Mouse (Mus musculus) gastrocnemius, postnatal 25 days (tissue): ENCODE measurements around the gene Qprt. TPM values are rescaled to one million over a fixed set of nuclear protein-coding genes. Genes with fewer than 3 reads are reported as not detected.

Source experiments
- DNase-seq: peaks from one replicate; pipeline ENCODE4 v3.0.0; 2022
- total RNA-seq, 2 experiments: library from RNA; stranded (reverse); gene quantifications; 1 replicate in 1 of 2; 2 replicates in 1 of 2; pipeline ENCODE4 v1.2.3; 2021

The Qprt gene
- total RNA-seq, 2 experiments from 2014 or later = 0.43 to 0.51 TPM

DNA sequence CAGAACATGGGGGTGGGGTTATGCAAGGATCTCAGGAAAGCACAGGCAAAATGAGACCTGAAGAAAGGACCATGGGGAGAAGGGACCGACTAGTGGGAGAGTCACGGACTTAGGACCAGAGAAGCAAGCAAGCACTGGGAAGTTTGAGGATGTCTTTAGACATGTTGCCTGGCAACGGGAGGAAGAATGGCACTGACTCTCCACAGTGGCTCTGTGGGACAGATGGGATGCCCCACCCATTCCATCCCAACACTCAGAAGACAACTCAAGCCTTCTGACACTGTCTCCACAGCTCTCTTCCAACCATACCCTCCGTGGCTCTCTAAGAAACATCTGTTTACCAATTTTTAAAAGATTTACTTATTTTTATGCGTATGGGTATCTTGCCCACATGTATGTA, 11.1 kb upstream of the Qprt start:
- DNase-seq = no peak

DNA sequence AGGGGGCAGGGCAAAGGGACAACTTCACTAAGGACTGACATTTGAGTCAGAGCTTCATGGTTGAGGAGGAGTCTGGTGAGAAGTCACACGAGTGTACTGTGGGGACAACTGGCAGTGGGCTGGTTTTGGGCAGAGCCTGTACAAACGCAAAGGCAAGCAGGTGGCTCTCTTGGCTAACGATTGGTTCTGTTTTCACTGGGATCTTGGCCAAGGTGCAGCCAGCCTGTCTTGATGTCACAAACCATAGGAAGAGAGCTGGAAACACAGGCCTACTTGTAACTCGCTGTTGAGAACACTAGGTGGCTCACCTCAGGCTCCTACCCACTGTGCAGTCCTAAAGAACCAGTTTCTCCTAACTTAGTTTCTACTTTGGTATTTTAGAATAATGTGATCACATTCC, 7.6 kb upstream of the Qprt start:
- DNase-seq = no peak

DNA sequence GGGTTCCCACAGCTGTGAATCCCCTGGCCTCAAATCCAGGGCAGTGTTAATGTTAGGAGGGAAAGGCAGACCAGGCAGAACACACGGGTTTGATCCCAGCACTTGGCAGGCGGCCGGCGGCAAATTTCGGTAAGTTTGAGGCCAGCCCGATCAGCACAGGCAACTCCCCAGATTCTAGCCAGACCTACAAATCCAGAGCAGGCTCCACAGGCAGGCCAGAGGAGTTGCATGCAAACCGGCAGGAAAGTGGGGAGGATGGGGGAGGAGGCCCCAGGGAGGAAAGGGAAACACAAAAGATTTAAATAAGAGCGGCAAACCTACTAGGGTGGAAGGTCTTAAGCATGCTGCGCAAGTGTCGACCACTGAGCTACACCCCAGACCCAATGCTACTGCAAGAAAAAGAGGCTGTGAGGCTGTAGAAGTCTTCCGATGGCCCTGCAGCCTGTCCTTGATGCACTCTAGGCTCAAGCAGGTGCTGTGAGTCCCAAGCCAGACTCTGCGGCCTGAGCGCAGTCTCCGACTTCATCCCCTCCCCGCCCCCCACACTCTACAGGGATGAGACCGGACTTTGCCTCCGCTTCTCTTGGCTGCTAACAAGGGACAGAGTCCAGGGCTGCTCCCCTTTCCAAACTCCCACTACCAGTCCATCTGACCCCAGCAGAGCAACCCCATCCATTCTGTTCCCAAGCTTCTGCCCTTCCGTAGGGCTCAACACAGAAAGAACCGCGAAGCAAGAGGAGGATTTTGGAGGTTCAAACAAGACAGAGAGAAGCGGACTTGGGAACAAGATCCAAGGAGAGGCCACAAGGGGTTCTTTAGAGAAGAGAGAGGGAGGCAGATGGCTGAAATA, 740 bp downstream of the Qprt start:
- peak; percentile 36 for DNase-seq

DNA sequence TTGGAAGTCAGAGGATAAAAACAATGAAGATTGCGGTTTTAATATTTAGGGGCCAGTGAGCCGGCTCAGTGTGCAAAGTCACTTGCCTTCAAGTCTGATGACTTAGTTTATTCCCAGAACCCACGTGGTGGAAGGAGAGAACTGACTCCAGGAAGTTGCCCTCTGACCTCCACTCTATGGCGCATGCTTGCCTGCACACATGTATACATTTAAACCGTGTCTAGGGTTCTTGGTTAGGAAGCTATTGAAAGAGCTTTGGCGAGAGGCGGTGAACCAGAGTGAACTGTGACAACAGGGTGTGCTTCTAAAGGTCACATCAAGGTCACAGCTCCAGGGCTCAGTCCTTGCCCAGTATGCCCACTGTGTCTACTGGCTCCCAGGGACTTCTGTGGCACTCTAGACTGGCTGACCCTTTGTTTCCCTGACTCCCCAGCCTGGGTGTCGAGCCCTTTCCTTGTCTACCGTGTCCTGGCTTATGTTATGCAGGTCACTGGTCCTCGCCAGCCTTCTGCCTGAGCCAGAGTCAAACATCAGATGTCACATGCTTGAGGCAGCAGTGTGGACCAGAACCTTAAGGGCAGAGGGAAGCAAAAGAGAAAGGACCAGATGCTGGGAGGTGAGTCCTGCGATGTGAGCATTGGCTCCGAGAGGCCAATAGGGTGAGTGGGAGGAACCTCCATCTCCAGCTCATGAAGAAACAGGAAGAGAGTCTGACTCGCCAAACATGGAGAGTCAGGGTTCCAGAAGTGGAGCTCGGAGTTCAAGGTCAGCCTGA, 3.2 kb downstream of the Qprt start:
- no peak for DNase-seq

DNA sequence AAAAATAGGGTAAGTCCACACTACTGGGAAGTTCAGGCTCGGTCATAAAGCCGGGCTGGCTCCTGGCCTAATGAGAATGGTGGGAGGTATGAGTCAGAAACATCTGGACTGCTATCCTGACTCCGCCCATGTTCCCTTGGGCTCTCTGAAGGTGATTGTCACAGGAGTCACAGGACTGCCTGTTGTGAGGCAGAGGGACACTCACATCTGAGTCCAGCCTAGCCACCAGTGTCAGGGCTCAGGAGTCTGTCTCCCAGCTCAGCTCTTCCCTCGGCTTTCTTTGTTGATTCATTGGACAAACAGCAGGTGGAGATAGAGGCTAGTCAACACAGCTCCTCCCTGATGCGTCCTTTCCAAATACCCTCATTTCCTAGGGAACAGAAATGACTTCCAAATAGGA, 4.1 kb downstream of the Qprt start:
- peak; percentile 29 for DNase-seq

DNA sequence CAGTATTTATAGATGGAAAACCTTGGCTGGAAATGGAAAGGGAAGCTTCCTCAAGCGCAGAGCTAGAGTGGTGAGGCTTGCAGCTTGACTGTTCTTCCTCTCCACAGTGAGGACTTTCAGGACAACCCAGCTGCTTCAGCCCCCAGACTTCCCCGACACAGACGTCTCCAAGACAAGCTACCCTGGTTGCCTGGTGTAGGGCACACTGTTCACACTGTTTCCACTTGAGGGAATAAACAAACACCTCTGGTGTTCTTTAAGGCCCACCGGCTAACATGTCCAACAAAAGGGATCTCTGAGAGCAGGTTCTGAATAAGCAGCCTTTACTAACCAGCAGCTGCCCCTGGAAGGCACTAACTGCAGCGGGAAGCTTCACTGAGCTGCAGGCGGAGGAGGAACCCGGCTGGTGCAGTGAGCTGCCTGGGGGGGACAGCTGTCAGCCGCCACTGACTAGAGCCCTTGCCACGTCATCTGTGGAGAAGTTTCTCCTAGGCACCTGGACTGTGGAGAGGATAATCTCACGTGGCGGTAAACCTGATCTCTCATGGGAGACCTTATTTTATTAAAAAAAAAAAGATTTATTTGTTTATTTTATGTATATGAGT, 5.6 kb downstream of the Qprt start:
- DNase-seq = no peak

DNA sequence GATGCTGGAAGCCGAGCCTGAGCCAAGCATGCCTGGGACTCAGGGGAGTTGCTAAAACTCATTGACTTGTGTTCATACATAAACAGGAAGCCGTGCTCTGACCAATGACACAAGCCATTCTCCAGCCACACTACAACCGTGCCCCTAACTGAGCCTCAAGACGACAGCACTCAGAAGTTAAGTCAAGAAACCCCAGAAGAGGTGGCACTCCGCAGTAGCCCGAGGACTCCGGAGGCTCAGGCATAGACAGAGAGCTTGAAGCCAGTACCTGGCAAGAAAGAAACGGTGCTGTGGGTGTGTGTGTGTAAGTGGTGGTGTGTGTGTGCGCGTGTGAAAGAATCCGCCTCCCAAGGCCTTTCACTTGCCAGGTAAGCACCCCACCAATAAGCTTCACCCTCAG, 7.1 kb downstream of the Qprt start:
- DNase-seq = no peak

DNA sequence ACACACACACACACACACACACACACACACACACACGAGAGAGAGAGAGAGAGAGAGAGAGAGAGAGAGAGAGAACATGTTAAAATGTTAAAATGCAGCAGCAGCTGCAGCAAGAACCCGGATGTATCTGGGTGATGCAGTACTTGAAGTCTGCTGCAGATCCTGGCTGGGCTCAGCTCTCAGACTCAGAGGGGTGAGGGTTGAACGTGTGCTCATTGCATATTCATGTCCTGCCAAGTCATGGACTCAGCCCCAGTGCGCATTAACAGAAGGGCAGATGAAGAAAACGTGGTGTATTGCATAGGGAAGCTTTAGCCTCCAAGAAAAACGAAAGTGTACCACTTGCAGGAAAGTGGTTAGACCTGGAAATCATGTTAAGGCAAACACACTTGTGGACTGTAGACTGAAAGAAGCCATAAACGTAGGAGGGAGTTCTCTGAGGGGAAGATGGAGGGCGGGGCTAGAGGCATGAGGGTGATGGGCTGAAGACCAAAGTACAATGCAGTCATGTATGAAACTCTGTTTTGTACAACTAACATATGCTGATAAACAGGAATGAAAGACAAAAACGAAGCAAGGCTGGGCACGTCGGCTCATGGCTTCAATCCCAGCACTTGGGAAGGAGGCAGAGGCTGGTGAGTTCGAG, 8.3 kb downstream of the Qprt start:
- no peak for DNase-seq

DNA sequence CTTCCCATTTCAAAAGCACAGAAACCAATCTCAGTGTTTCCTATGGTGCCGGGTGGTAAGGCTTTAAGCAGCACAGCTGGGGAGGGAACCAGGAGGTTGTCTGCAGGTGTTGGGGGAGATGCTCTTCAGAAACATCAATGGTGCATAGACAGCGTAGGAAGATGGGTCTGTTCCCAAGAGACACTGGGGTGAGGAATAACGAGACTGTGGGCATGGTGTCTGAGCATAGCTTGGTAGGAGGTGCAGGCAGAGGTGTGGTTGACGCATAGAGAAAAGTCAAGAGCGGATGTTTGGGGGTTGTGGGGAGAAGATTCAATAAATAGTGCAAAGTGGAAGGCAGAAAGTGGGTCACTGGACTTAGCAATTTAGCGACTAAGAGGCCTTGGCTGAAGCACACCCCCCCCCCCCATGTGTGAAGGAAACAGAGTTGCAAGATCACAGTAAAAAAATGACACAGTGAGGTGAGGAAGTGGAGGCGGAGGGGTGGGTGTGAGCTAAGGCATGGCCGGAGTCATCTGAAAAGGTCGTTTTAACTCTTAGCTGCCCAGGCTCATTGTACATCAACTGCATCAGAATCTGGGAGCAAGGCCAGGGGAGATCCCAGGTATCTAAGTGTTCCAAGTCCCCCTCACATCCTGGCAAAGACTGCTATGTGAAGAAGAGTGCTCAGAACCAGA, 9.0 kb downstream of the Qprt start:
- DNase-seq = no peak

DNA sequence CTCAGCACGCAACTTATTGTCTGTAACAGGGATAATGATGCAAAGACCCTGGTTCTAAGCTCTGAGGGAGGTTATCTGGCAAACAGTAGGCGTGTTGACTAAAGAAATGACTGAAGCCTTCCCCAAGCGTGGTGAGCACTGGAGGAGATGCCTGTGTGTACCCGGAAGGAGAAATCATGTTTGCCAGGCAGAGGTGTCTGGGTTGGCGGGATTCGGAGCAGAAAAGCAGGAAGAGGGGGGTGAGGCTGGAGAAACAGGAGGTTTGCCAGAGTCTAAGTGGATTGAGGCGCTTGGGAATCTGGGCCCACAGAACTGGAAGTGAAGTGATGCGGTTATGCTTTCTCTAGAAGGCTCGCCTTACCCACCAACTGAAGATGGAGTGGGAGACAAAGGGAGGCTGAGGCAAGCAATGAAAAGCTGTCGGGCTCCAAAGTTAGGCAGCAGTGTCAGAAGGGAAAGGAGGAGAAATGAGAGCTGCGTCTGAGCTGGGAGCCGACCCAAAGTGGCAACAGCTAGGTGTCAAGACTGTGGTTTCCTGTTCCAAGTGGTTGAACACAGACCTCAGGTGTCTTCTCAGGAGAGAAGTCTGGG, 9.7 kb downstream of the Qprt start:
- DNase-seq = no peak

DNA sequence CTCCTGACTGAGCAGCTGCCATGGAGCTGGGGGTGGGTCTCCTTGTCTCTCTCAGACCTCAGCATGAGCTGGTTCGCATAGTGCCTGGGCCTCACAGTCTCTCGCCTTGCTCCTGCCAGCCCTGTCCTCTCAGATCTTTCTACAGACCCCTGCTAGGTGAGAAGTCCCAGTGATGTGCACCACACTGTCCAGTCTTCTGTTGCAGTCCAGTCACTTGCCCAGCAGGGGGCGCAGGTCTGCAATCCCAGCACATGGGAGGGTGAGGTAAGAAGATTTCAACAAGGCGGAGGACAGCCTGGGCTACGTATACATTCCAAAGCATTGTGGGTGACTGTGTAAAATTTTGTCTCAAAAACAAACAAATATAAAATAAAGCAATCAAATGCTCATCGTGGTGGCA, 10.6 kb downstream of the Qprt start:
- no peak for DNase-seq

DNA sequence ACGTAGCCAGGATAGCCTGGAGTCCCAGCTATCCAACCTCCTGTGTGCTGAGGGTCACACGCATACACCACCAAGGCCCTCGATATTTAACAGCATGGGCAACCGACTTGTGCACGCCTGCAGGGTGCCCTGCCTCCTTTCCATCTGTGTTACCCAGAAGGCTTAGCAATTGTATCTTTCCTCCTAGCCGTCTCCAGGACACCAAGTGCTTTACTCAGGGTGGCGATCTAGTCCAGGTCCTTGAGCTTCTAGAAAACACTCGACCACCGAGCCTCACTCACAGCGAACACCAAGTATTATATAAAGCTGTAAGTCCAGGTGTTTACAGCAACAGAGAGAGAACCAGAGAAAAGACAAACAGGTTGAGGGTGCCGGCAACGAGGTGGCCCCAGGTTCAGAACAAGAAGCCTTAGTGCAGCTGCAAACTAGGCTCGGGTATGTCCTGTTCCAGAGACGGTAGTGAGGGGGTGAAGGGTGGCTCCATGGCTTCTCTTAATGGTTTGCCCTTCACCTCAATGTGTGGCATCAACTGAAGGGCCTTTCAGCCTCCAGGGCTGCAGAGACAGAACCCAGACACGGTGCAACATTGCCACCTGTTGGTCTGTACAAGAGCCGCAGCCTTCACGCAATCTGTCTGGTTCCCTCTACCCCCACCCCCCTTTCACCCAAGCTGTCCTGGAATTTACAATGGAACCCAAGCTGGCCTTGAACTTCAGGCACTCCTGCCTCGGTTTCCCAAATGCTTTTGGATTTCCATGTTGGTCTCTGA, 11.6 kb downstream of the Qprt start:
- peak; percentile 38 for DNase-seq

DNA sequence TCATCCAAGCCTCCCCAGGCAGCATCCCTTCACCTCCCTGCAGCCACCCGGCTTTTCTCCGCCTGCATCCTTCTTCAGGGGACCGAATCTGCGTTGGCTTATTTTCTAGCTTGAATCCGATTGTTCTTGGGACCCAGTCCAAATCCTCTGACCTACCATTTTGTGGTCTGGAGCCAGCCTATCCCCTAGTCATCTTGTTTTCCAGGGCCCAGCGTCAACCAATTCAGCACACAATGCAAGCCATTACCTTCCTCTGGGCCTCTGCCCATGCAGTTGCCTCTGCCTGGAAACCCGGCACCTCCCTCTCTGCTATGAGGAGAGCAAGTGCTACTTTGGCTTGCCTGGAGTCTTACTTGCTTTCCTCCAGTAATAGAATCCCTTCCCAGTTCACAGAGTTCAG, 16.5 kb downstream of the Qprt start:
- DNase-seq = no peak

DNA sequence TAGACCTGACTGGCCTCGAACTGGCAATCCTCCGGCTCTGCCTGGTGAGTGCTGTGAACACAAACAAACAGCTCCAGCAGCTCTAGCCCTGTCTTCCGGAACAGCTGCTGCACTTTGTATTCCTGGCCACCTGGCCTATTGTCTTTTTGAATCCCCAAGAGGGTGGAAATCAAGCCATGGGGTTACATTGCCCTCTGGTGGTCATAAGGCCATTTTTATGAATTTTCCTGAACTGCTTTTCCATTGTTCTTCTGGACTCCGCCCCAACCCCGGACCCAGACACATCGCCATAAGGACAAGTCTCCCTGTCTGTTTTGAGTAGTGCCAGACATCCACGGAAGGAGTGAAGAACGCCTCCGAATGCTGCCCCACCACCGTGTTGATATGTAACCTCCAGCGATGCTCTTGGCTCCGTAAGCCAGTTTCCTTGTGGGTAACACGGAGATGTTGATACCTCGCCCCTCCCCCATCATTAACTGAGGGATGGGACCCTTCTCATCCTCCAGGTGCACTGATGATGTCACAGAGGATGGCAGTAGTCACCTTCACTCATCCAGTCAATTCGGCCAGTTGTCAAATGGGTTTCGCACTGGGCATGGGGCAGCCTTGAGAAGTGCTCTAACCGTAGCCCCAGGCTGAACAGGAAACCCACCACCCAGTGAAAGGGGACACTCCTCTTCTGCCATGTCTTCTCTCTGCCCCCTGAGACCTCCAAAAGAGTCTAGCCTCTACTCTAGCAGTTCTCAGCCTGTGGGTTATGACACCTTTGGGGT, 17.3 kb downstream of the Qprt start:
- DNase-seq = peak; percentile 50

DNA sequence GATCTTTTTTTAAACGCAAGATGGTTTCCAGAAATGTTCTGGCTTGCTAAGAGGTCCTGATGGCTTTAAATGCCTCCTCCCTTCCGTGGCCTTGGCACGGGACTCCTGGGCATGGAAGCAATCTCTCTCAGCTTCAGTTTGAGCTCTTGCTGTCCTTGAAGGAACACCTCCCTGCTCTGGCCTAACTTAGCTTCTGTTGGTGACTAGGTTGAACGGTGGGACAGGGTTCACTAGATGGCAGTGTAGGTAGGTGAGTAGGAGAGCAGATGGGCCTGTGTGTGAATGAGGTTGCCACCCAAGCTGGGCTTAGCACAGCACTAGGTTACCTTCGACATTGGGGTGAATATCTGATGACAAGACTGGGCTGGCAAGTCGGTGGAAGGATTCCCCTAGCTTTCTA, 18.1 kb downstream of the Qprt start:
- DNase-seq = no peak

DNA sequence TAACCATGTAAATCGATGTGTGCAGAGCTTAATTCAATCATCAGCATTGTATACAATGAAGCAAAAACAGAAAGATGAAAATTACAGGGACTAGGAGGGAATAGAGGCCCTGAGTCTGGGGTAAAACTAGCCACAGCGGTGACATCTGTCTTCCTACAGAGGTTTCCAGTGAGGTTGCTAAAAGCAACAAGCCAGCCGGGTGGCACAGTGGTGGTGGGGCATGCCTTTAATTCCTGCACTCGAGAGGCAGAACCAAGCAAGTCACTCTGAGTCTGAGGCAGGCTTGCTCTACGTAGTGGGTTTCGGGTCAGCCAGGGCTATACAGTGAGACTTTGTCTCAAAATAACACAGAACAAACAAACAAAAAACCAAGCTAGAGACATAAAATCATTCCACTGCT, 19.9 kb downstream of the Qprt start:
- DNase-seq = no peak

DNA sequence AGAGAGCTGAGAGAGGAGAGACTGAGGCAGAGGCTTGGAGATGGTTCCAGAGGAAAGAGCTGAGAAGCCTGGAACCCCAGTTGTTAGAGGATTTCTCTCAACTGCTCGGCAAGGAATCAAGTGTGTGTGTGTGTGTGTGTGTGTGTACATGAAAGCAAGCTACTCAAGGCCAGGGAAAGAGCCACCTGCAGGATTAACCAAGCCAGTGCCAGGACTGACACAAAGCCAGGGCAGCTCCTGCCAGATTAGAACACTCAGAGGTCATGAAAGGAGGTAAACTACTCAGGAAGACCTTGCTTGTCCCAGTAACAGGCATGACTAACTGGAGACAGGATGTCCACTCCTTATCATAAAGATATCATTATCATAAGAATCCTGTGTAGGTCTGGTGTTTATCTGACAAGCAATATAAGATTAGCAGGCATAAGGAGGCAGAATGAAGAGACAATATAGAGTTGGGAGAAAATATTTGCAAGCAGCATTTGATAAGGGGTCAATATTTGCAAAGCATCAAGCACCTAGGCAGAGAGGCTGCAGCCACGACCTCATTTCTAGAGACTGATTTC, 20.5 kb downstream of the Qprt start:
- DNase-seq = no peak

DNA sequence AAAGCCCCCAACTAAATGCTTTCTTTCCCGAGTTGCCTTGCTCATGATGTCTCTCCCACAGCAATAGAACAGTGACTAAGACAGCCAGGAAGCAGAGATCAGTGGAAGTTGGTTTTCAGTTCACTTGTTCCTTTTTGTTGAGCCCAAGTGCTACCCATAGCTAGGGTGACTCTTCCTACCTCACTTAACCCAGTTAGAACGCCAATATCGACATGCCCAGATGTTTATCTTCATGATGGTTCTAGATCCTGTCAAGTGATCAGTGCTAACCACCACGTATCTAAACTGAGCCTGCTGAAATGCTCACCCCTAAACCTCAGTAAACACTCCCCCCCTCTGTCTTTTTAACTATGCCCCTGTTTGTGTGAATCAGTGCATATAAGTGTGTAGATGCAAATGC, 22.5 kb downstream of the Qprt start:
- no peak for DNase-seq

DNA sequence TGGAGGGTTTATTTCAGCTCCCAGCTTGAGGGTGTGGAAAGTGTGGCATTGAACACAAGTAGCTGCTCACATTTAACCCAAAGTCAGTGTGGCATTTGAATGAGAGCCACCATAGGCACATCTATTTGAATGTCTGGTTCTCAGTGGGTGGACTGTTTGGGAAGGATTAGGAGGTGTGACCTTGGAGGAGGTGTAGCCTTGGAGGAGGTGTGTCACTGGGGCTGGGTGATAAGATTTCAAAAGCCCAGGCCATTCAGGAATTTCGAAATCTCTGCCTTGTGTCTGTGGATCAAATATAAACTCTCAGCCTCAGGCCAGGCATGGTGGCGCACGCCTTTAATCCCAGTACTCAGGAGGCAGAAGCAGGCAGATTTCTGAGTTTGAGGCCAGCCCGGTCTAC, 23.1 kb downstream of the Qprt start:
- no peak for DNase-seq

DNA sequence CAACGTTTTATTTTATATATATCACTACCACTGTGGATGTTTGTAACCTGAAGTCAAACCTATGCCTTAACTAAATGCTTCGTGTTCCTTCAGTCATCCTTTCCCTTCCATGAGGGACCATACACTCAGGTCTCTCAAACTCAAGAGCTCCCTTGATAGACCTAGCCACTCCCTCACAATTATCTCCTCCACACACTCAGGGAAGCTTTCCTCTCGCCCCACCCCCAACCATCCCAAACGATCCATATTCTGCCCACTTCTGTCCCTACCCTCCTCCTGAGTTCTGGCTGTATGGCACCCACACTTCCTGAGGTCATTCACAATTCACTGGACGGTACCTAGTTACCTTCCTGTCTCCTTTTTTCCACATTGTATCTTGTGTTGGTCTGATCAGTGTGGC, 23.5 kb downstream of the Qprt start:
- DNase-seq = no peak
